Mouse (Mus musculus) liver, adult 2 months (tissue): ENCODE results near the gene Dcaf12. TPM values are rescaled to one million over a fixed set of nuclear protein-coding genes. Genes with fewer than 3 reads are reported as not detected.

Source experiments
- DNase-seq: peaks from one replicate; pipeline ENCODE4 v3.0.0-alpha.2; 2011; ENCODE audit warnings: low read depth, low spot score; ENCODE audit errors: extremely low read depth
- H3K27ac ChIP-seq: fragments of 200-500 bp; replicated peaks from 2 replicates; pipeline ENCODE4 v1.5.1; 2012; ENCODE audit warnings: low read depth, mild to moderate bottlenecking, control low read depth, inconsistent platforms, low read length; ENCODE audit not compliant: insufficient read depth
- H3K27me3 ChIP-seq: fragments of 200-500 bp; 2 replicates; pipeline ENCODE4 v1.6.1; 2012; ENCODE audit warnings: mild to moderate bottlenecking, moderate library complexity, low read length, inconsistent platforms; ENCODE audit not compliant: control insufficient read depth, insufficient read depth
- H3K36me3 ChIP-seq: fragments of 200-500 bp; 2 replicates; pipeline ENCODE4 v1.6.1; 2012; ENCODE audit warnings: low read length, inconsistent platforms; ENCODE audit not compliant: control insufficient read depth, insufficient read depth
- H3K4me1 ChIP-seq: fragments of 200-500 bp; 2 replicates; pipeline ENCODE4 v1.6.1; 2011; ENCODE audit warnings: low read length; ENCODE audit not compliant: control insufficient read depth, insufficient read depth
- H3K4me3 ChIP-seq: fragments of 200-500 bp; 2 replicates; pipeline ENCODE4 v1.5.1; 2011; ENCODE audit warnings: low read depth, mild to moderate bottlenecking, control low read depth, low read length, moderate library complexity; ENCODE audit not compliant: insufficient read depth
- H3K79me2 ChIP-seq: fragments of 200-500 bp; 2 replicates; pipeline ENCODE4 v1.6.1; 2012; ENCODE audit warnings: inconsistent platforms, mild to moderate bottlenecking, low read length, moderate library complexity; ENCODE audit not compliant: control insufficient read depth, insufficient read depth
- H3K9ac ChIP-seq: fragments of 200-500 bp; 2 replicates; pipeline ENCODE4 v1.6.1; 2012; ENCODE audit warnings: low read depth, mild to moderate bottlenecking, control low read depth, inconsistent platforms, low read length
- CTCF ChIP-seq: fragments of 200-500 bp; IDR thresholded peaks from 2 replicates; pipeline ENCODE4 v1.5.1; 2011; ENCODE audit warnings: low read depth, low read length, control low read depth
- POLR2A ChIP-seq: fragments of 200-500 bp; IDR thresholded peaks from 2 replicates; pipeline ENCODE4 v1.6.1; 2011; ENCODE audit warnings: low read length, control low read depth; ENCODE audit not compliant: insufficient read depth; ENCODE audit errors: extremely low read depth
- WGBS: fragments of 180-500 bp; shearing (Covaris S2); methylation state at CpG from one replicate; pipeline ENCODE4 v1.1.7; 2018; 5-methylcytosine and 5-hydroxymethylcytosine counted together
- polyA plus RNA-seq: library from polyadenylated mRNA; depleted of rRNA; stranded (reverse); fragments of >200 nt; gene quantifications from 2 replicates; pipeline ENCODE4 v1.2.3, GENCODE M21; 2012; rRNA removed
- total RNA-seq: library from RNA; depleted of rRNA; stranded (reverse); fragments of >200 nt; gene quantifications from 2 replicates; pipeline ENCODE4 v1.2.3, GENCODE M21; 2014; rRNA removed

The Dcaf12 gene
- total RNA-seq (10.2 and 13.4 TPM in 2 replicates), polyA plus RNA-seq (13.1 and 14.8 TPM in 2 replicates)

DNA sequence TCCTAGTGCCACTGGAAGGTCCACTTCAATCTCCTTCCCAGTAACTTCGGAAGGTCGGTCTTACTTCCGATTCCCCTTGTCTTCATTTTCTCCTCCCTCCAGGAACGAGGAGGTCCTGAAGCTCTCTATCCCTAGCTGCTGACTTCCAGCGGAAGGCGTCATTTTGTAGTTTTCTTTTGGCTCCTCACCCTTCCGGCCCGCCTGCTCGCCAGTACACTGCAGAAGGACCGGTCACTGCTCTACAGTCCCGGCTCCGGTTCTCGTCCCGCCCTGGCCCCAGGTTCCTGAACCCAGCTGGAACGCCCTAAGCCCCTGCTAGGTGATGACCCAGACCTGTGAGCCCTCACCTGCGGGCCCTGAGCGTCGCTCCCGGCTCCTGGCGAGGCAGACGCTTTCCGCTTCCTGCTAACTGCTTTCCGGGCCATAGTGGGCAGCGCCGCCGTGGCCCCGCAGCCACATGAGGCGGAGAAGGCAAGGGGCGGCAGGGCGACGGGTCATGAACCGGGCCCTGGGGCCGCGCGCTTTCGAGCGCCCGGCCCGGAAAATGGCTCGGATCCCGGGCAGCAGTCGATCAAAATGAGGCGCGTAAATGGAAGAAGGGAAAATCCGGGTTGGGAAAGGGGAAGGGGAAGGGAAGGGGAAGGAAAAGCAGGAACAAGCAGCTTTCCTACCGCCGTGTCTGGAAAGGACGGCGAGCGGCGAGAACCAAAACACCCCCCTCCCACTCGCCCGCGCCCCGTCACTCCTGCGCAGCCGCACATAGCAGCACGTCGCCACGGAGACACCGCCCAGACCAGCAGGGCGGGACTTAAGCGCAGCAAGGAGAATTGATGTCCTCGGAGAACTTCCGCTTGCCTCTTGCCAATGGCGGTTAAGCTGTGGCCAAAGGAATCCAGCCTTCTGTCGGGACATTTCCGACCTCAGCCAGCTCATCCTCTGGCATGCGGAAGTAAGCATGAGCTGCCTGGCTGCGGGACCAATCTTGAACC is at the start of gene Dcaf12:
Gene Dcaf12, minus strand, starts transcription at position 749 of the 989 bp plus-strand sequence.
- Histone ChIP-seq H3K9ac (peak within 1 kb of the TSS; percentile 92), H3K27ac (peak within 1 kb of the TSS; percentile 94), H3K36me3 (peaks cover 21% of the 10 kb centered on the region), H3K4me3 (peak within 1 kb of the TSS; percentile 82), H3K4me1 (peaks cover 6% of the 10 kb centered on the region), H3K27me3 (no peaks in the 10 kb centered on the region), H3K79me2 (peaks cover 5% of the 10 kb centered on the region; the same call in 1 of the 2 replicates)
- DNase-seq, result peak; percentile 87
- TF ChIP-seq CTCF, result no peak
- TF ChIP-seq POLR2A, result peak; percentile 72; the same call in 1 of the 2 replicates
- WGBS, result under 1% methylated on average over 70 of the region's 70 CpGs

GRCm38 (mm10) chr4:41361059-41361458 is 46.4 kb upstream of the Dcaf12 start:
- Histone ChIP-seq H3K4me1 (peaks cover 10% of the 10 kb centered on the region), H3K4me3 (no peak overlapping the region)
- 77% methylated on average over 3 of the region's 3 CpGs for WGBS

GRCm38 (mm10) chr4:41359358-41359757 is 44.7 kb upstream of the Dcaf12 start:
- Histone ChIP-seq H3K4me3 (no peak overlapping the region), H3K4me1 (peaks cover 10% of the 10 kb centered on the region), H3K27ac (no peak overlapping the region), H3K27me3 (no peaks in the 10 kb centered on the region), H3K79me2 (peaks cover 57% of the 10 kb centered on the region), H3K36me3 (peaks cover 5% of the 10 kb centered on the region; the same call in 1 of the 2 replicates), H3K9ac (no peak overlapping the region)
- TF ChIP-seq POLR2A (no peak), CTCF (no peak)
- no peak for DNase-seq
- 91% methylated on average over 7 of the region's 7 CpGs for WGBS

More at GRCm38 (mm10) chr4:41361059-41361458, 46.4 kb upstream of the Dcaf12 start:
- Histone ChIP-seq H3K27me3 (no peaks in the 10 kb centered on the region), H3K79me2 (peaks cover 48% of the 10 kb centered on the region), H3K27ac (no peak overlapping the region), H3K9ac (no peak overlapping the region), H3K36me3 (peaks cover 1% of the 10 kb centered on the region; the same call in 1 of the 2 replicates)
- DNase-seq, result no peak
- TF ChIP-seq POLR2A (no peak), CTCF (no peak)

DNA sequence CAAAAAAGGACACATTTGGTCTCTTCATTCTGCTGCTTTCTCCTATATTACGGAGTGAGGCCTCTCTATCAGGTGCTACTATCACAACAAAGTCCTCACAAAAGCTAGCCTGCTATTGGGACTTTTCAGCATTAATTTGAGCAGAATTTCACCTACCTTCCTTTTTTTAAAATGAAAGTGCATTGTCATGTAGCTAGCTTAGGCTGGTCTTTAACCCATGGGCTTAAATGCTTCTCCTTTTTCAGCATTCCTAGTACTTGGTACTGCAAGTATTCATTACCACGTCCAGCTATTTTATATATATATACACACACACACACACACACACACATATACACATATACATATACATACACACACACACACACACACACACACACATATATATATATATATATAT is 44.0 kb upstream of the Dcaf12 start:
- WGBS, result 92% methylated on average over 2 of the region's 2 CpGs
- DNase-seq, result no peak
- Histone ChIP-seq H3K27ac (no peak overlapping the region), H3K4me3 (no peak overlapping the region), H3K27me3 (no peaks in the 10 kb centered on the region), H3K4me1 (peaks cover 10% of the 10 kb centered on the region), H3K9ac (no peak overlapping the region), H3K79me2 (peaks cover 53% of the 10 kb centered on the region), H3K36me3 (peaks cover 5% of the 10 kb centered on the region; the same call in 1 of the 2 replicates)
- no peak for TF ChIP-seq POLR2A
- TF ChIP-seq CTCF, result no peak

- Histone ChIP-seq H3K36me3 (peaks cover 5% of the 10 kb centered on the region; the same call in 1 of the 2 replicates), H3K4me1 (peaks cover 15% of the 10 kb centered on the region), H3K9ac (no peak overlapping the region), H3K27ac (no peak overlapping the region), H3K79me2 (peaks cover 54% of the 10 kb centered on the region), H3K4me3 (no peak overlapping the region), H3K27me3 (no peaks in the 10 kb centered on the region)
- TF ChIP-seq POLR2A, result no peak
- TF ChIP-seq CTCF, result no peak
- WGBS, result 74% methylated on average over 2 of the region's 2 CpGs
- DNase-seq, result no peak
Observed at GRCm38 (mm10) chr4:41357154-41357553, 42.5 kb upstream of the Dcaf12 start.

- H3K4me3 ChIP-seq, result no peak overlapping the region
- WGBS, result 78% methylated on average over 1 of the region's 1 CpGs
- TF ChIP-seq CTCF, result no peak
- no peak for TF ChIP-seq POLR2A
- peak; percentile 51 for DNase-seq
- H3K4me1 ChIP-seq, result peaks cover 16% of the 10 kb centered on the region
- peaks cover 34% of the 10 kb centered on the region for H3K79me2 ChIP-seq
- H3K9ac ChIP-seq, result no peak overlapping the region
- H3K36me3 ChIP-seq, result peaks cover 5% of the 10 kb centered on the region; the same call in 1 of the 2 replicates
- no peak overlapping the region for H3K27ac ChIP-seq
- no peaks in the 10 kb centered on the region for H3K27me3 ChIP-seq
Observed at GRCm38 (mm10) chr4:41353265-41353664, 38.6 kb upstream of the Dcaf12 start.
